Mouse (Mus musculus) E14TG2a.4 (cell line): Measurements from ENCODE around the gene Lrsam1.

Experiments
- CTCF ChIP-seq: conservative IDR thresholded peaks from 2 replicates; pipeline ENCODE4 v1.5.1; 2014; ENCODE audit warnings: low read length
- POU5F1 ChIP-seq: IDR thresholded peaks from 2 replicates; pipeline ENCODE4 v1.6.1; 2014; ENCODE audit warnings: low read length, borderline replicate concordance

DNA sequence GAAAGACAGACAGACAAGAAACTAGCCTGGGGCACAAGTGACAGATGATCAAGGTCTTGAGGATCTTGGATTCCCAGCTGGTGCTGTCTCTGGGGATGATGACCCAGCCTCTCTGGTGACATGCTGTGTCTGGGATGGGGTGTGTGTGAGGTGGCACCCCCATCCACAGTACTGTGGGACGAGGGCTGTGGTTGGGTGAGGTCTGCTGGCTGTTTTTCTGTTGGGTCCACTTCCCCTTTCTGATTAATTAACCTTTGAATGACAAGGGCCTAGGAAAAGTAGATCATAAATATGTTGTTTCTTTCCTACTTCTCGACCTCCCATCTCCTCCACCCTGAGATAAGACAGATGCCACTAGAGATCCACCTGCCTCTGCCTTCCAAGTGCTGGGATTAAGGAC lies 67.3 kb downstream of the Lrsam1 start:
- TF ChIP-seq CTCF (no peak), POU5F1 (no peak)
